Mouse (Mus musculus) yolk sac, embryonic 10.5 days (tissue): ENCODE measurements at regions not wholly inside any gene's neighbourhood (a gene's known extent, or its start where the extent isn't known, plus 50 kb on each side); places are given as distances from the start of the nearest gene placed in this dataset.

Source experiments
- DNase-seq: peaks from one replicate; pipeline ENCODE4 v3.0.0-alpha.2; 2017; ENCODE audit warnings: low spot score

DNA sequence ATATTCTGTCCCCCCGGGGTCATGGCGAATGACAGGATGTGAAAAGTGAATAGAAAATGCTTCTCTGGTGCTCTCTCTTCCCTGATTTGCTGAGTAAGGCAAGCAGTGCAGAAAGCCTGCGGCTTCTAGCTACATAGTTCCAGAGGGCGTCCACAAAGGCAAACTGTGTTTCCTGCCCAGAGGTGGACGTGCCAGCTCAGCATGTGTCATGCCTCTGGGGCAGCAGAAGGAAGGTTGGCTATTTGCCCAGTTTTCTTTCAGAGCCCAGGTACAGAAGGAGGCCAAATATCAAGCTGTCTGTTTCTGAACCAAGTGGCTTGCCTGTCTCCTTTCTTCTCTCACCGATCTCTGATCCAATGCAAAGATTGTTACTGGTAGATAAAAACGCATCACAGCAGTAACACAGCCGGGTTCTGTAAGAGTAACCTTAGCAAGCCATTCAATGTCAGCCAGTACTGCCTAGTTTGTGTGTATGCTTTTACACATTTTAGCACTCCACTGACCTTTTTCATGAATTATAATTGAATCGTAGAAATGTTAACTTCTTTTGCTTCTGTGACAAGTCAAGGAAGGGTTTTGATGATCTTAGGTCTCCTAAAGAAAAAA, 223.3 kb upstream of the Impg1 start:
- DNase-seq, result no peak

DNA sequence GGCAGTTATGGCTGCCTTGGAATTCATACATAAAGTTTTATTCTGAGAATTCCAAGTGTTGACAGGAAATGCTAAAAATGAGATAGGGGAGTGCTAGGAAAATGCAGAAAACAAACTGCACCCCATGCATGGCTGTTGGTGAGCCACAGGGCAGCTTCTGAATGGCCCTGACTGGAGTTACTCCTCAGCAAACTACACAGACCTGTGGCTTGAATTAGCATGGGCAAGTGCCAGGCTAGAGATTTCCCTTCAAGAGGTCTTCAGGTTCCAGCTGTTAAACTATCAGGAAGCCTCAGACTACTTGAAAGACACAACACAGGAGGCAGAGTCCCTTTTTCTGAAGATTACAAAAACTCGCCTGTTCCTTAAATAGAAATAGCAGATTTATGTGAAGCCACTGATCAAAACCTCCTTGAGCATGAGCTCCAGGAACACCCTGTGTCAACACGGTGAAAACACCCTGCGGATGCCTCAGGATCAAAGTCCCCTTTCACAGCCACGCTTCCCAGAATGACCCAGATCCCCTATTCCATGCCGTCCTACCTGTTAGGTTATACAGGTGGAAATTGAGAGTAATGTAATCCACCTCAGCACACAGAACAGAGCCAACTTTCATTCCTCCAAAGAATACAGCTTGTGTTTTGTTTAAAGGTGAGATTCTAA, 217.9 kb upstream of the Impg1 start:
- DNase-seq, result peak; percentile 46

DNA sequence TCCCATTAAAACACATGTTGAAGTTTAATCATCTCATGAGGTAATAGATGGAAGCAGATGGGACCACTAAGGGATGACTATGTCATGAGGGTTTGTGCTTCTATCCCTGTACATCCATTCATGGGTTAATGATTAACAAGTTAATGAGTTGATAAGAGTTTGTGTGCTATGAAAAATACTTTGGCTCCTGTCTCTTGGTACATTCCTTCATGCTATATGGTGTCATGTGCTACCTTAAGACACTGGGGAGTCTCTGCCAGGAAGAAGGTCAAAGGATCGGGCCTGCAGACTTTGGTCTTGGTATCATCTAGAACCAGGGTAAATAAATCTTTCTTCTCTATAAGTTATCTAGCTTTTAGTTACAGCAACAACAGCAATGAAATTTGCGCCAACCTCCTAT, 216.4 kb upstream of the Impg1 start:
- DNase-seq, result no peak

DNA sequence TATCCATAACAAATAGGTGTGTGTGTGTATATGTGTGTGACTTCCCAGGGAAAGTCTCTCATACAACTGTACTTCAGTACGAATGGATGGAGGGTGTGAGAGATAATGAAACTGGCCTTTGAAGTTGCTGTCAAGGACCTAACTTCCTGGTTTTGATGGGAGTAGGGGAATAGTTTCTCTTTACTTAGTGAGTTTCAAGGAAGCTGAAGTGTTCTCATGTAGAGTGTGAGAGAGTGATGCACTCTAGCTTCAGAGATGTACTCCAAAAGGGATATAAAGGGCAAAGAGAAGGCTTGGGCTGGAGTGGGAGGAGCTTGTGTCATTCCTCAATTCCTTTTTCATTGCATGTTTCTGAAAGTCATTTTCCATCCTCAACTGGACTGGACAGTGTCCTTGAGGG, 206.2 kb upstream of the Impg1 start:
- DNase-seq, result no peak

DNA sequence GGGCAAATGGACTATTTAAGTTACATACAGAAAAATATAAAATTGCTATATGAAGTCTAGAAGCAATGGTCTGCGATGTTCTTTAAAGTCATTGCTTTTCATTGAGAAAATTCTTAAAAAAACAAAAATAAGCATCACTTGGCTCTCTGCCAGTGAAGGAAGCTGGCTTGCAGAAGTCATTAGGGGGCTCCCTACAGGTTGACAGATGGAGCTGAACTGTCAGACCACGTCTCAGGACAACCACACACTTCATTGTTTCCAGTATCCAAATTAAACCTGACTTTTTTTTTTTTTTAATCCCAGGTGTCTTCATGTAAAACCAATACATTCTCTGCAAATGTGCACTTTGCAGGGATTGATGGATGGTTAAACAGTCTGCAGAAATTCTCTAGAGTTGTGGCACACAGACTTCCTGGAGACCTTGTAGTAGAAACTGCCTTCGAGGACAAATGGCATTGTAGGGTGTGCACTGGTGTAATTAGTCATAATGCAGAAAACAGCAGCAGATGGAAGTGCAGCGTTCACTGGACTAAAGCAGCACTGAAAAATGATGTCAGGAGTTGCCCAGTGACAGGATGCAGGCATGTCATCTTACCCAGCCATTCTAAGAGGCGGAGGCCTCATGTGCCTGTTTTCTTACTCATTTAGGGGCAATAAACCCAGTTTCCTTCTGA, 203.4 kb upstream of the Impg1 start:
- no peak for DNase-seq

DNA sequence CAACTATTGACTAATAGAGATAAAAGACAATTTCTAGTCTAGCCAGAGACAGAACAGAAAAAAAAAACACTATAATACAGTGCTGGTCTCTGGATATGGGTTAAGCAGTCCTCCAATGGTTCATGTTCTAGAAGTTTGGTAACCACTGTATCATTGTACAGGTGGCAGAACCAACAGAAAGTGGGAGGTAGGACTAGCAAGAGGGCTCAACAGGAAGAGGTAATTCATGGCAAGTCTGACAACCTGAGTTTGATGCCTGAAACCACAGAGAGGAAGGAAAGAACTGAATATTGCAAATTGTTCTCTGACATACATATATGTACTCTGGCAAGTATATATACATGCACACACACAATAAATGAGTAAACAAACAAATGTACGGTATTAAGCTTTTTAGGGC, 193.5 kb upstream of the Impg1 start:
- DNase-seq, result no peak

DNA sequence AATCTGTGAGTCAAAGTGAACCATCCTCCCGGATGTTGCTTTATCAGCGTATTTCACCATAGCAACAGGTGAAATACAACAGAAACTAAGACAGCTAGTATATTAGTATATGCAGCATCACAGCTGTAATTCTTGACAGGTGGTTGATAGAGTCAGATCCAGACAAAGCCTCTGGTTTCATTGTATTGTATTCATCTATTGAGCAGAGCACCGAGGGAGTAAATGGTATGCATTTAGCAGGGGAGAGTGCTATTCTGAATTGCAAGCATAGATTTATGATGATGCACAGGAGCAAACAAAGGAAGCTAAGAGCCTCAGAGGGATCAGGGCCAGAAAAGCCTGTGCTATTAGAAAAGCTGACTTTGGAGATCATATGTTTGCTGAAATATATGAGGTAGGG, 149.8 kb upstream of the Impg1 start:
- DNase-seq, result no peak

DNA sequence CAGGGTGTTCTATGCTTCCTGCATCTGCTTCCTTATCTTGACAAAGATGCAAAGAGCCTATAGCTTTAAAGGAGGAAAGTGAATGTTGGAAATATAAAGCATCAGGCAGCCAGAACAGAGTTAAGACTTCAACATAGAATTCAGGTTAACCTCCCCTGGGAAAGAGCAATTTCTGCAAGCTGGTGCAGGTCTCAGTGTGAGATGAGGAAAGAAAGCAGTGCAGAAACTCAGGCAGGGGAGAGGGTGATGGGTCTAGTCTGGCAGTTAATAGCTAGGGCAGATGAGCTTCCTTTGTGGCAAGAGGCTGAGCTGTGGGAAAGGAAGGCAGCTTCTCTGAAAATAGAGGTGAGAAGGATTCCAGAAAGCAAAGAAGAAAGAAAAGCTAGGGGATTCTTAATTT, 134.7 kb upstream of the Impg1 start:
- no peak for DNase-seq

DNA sequence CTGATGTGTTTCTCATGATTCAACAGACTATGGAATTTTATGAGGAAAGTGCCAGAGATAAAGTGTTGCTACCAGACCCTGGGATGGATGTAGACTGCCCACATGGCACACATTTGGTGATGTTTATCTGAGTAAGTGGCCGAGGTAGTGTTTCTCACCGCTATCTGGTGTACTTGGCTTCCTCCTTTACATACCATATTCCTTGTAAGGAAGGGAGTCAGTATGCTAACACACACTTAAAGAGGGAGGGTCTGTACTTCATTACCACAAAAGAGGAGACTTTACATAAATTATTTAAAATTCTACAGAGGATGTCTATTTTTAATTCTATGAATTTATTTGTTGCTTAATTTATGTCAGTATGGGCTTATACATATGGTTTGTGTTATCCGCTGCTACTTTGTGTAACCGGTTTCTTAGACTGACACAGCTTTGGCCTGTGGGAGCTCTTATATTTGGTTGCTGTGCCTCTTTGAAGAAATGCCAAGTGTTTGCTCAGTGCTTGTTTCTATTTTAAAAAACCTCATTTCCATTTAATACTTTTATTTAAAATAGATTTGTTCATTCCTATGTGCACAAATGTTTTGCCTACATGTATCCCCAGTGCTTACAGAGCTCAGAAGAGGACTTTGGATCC, 100.2 kb upstream of the Impg1 start:
- no peak for DNase-seq

DNA sequence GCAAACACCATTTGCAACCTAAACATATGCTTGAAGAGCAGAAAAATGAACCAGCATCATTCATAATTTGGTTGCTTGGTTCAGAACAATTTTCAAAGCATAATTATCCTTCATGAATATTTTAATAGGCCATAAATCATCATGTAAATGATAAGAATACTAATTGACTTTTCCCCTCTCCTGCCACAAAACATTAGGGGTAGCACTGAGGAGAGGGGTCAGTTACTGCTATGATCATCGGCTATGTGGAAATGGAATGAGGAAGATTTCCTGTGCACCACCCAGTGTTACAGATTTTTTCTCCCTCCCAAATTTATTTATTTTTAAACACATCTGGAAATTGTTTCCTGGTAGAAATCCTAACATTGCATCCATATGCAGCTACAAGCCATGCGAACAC, 98.4 kb upstream of the Impg1 start:
- no peak for DNase-seq

DNA sequence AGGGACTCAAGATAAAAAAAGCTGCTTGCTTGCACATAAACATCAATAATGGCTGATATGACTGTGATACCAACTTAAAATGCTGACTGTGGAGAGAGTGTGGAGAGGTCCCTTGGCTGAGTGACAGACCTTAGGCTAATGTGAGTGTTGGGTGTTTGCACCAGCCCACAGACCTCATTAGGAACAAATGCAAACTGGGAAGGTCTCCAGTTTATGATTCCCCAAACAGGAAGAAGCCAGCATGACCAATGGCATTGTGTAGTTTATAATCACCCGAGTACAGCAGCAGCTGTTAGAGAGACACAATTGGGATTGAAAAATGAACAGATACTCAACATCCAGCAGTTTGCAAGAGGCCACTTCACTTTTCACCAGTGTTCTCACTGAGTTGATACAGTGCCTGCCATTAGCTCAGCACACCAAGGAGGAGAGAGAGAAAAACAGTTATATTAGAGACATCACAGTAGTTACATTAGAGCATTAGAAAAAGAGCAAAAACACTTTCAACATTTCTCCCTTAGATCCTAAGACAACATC, 90.3 kb upstream of the Impg1 start:
- DNase-seq, result no peak
